Mouse (Mus musculus) midbrain, embryonic 10.5 days (tissue): ENCODE results near the gene Sqor. TPM values are rescaled to one million over a fixed set of nuclear protein-coding genes. Genes with fewer than 3 reads are reported as not detected.

Source experiments
- DNase-seq: peaks from one replicate; pipeline ENCODE4 v3.0.0-alpha.2; 2017; ENCODE audit warnings: low spot score
- H3K27ac ChIP-seq: fragments of 300-500 bp; sonication (generic); replicated peaks from 2 replicates; pipeline ENCODE4 v1.5.1; 2016; ENCODE audit warnings: mild to moderate bottlenecking
- H3K27me3 ChIP-seq: fragments of 300-500 bp; sonication (generic); 2 replicates; pipeline ENCODE4 v1.6.1; 2016; ENCODE audit warnings: low read depth, mild to moderate bottlenecking; ENCODE audit not compliant: poor library complexity, severe bottlenecking
- H3K36me3 ChIP-seq: fragments of 300-500 bp; sonication (generic); 2 replicates; pipeline ENCODE4 v1.6.1; 2016; ENCODE audit warnings: mild to moderate bottlenecking, moderate library complexity
- H3K4me1 ChIP-seq: fragments of 300-500 bp; sonication (generic); 2 replicates; pipeline ENCODE4 v1.6.1; 2016
- H3K4me3 ChIP-seq: fragments of 300-500 bp; sonication (generic); 2 replicates; pipeline ENCODE4 v1.5.1; 2016; ENCODE audit warnings: mild to moderate bottlenecking, moderate library complexity
- H3K9me3 ChIP-seq: fragments of 300-500 bp; sonication (generic); replicated peaks from 2 replicates; pipeline ENCODE4 v1.6.1; 2016; ENCODE audit warnings: mild to moderate bottlenecking
- WGBS: fragments of 180-500 bp; shearing (Covaris S2); methylation state at CpG from one replicate; pipeline ENCODE4 v1.1.7; 2016; 5-methylcytosine and 5-hydroxymethylcytosine counted together
- polyA plus RNA-seq: library from polyadenylated mRNA; unstranded; fragments of >200 nt; fragmentation: Nextera tagmentation; extraction: Ambion mirVana; gene quantifications from 2 replicates; pipeline ENCODE4 v1.2.1, GENCODE M21; 2016

The Sqor gene
- polyA plus RNA-seq, 1 experiment from 2014 or later: 3.2 TPM

DNA sequence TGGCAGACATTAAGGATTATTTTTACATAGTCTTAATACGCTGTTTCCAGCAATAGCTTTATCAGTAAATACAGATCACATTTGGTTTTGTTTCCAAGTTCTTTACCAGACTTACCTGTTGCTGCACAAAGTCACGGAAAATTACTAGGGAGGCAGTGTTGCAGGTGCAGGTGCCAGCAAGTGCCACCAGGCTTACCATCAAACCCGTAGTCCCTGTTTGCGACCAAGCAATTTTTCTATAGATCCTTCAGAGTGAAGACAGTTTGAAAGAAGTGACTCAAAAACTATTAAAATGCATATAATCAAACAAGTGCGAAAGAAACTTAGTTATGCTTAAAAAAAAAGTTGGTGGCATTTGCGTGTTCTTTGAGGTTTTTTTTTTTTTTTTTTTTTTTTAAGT lies 511 bp upstream of the Sqor start:
- Histone ChIP-seq H3K4me3 (peak overlapping the region; percentile 63), H3K36me3 (no peaks in the 10 kb centered on the region), H3K27me3 (peaks cover 48% of the 10 kb centered on the region), H3K4me1 (peaks cover 10% of the 10 kb centered on the region), H3K9me3 (no peaks in the 10 kb centered on the region), H3K27ac (no peak overlapping the region)
- 50% methylated on average over 6 of the region's 6 CpGs for WGBS
- no peak for DNase-seq

DNA sequence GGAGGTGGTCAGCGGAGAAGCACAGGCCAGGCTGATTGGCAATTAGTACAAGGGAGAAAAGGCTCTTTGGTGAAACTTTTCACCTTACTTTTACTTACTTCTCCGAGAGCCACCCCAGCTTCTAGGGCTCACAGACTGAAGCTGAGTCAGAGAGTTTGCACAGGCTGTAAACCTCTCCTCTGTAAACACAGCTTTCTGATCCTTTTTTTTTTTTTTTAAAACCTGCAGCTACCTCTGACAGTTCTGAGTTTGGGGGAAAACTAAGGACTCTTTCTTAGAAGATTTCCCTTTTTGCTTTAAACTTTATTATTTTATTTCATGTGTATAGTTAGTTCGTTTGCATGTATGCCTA lies 733 bp downstream of the Sqor start:
- peak; percentile 13 for DNase-seq

DNA sequence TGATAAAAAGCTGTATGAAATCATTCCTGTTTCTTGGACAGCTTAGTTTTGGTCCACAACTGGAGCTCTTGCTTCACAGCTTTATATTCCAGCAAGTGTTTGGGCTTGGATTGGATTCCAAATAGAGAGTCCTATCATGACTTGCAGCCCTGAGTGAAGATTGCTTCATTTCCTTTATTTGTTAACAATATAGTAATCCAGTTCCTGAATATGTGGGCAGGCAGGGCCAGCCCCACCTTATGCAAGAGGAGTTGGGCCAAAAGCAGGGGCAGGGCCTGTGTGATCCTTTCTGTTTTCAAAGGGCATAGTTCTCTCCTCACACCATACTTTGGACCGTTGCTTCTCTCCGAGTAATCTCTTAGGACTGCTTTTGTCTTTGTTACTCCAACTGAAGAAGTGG lies 6.0 kb downstream of the Sqor start:
- peaks cover 17% of the 10 kb centered on the region for H3K27me3 ChIP-seq
- WGBS: 86% methylated on average over 2 of the region's 2 CpGs
- H3K4me3 ChIP-seq: no peak overlapping the region
- no peak for DNase-seq
- H3K27ac ChIP-seq: no peak overlapping the region
- H3K9me3 ChIP-seq: no peaks in the 10 kb centered on the region
- no peaks in the 10 kb centered on the region for H3K36me3 ChIP-seq
- no peaks in the 10 kb centered on the region for H3K4me1 ChIP-seq

More for the DNA sequence above, 733 bp downstream of the Sqor start:
- Histone ChIP-seq H3K36me3 (no peaks in the 10 kb centered on the region), H3K27me3 (peaks cover 48% of the 10 kb centered on the region), H3K4me3 (peak overlapping the region; percentile 63), H3K4me1 (peaks cover 10% of the 10 kb centered on the region), H3K27ac (no peak overlapping the region; the same call in 1 of the 2 replicates), H3K9me3 (no peaks in the 10 kb centered on the region)
- WGBS: 28% methylated on average over 3 of the region's 3 CpGs

- Histone ChIP-seq H3K4me3 (no peak overlapping the region), H3K9me3 (no peaks in the 10 kb centered on the region)
- 89% methylated on average over 1 of the region's 1 CpGs for WGBS
Measured at GRCm38 (mm10) chr2:122772899-122773298, 7.9 kb downstream of the Sqor start.

GRCm38 (mm10) chr2:122775491-122775890 lies 10.5 kb downstream of the Sqor start:
- WGBS: 79% methylated on average over 1 of the region's 1 CpGs
- Histone ChIP-seq H3K9me3 (no peaks in the 10 kb centered on the region), H3K27ac (no peak overlapping the region), H3K4me1 (no peaks in the 10 kb centered on the region), H3K27me3 (no peaks in the 10 kb centered on the region), H3K4me3 (no peak overlapping the region), H3K36me3 (no peaks in the 10 kb centered on the region)
- DNase-seq: no peak

More at GRCm38 (mm10) chr2:122772899-122773298, 7.9 kb downstream of the Sqor start:
- Histone ChIP-seq H3K27ac (no peak overlapping the region), H3K4me1 (no peaks in the 10 kb centered on the region), H3K27me3 (no peaks in the 10 kb centered on the region), H3K36me3 (no peaks in the 10 kb centered on the region)
- no peak for DNase-seq

DNA sequence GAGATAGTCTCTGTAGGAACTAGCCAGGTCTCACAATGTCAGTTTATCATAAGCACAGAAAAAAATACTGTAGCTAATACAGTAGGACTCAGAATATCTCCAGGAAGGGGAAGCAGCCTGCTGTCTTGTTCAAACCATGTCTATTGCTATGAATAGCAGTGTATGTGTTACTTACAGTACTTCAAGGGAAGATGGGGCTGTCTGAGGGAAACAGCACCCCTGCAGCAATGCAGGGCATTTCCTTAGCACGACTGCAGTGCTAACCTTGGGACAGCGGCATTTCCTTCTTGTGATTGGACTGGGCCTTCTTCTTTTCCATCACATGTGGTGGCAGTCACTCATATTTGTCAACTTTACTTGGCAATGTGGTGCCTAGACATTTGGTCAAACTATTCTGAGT lies 11.8 kb downstream of the Sqor start:
- H3K4me3 ChIP-seq: no peak overlapping the region
- H3K4me1 ChIP-seq: no peaks in the 10 kb centered on the region
- no peaks in the 10 kb centered on the region for H3K36me3 ChIP-seq
- WGBS: 81% methylated on average over 2 of the region's 2 CpGs
- H3K27ac ChIP-seq: no peak overlapping the region
- no peaks in the 10 kb centered on the region for H3K9me3 ChIP-seq
- no peak for DNase-seq
- no peaks in the 10 kb centered on the region for H3K27me3 ChIP-seq

- no peaks in the 10 kb centered on the region for H3K4me1 ChIP-seq
- H3K27me3 ChIP-seq: no peaks in the 10 kb centered on the region
- no peak overlapping the region for H3K27ac ChIP-seq
- WGBS: 72% methylated on average over 5 of the region's 5 CpGs
- DNase-seq: no peak
- no peak overlapping the region for H3K4me3 ChIP-seq
- H3K9me3 ChIP-seq: no peaks in the 10 kb centered on the region
- H3K36me3 ChIP-seq: no peaks in the 10 kb centered on the region
Measured at GRCm38 (mm10) chr2:122779967-122780366, 14.9 kb downstream of the Sqor start.

- no peak overlapping the region for H3K4me3 ChIP-seq
- no peaks in the 10 kb centered on the region for H3K9me3 ChIP-seq
- DNase-seq: no peak
- no peak overlapping the region for H3K27ac ChIP-seq
- H3K4me1 ChIP-seq: no peaks in the 10 kb centered on the region
- H3K36me3 ChIP-seq: no peaks in the 10 kb centered on the region
- 83% methylated on average over 3 of the region's 3 CpGs for WGBS
- H3K27me3 ChIP-seq: no peaks in the 10 kb centered on the region
Measured at GRCm38 (mm10) chr2:122780447-122780846, 15.4 kb downstream of the Sqor start.

GRCm38 (mm10) chr2:122781590-122782356 lies 16.7 kb downstream of the Sqor start:
- Histone ChIP-seq H3K4me3 (no peak overlapping the region), H3K9me3 (no peaks in the 10 kb centered on the region), H3K27ac (no peak overlapping the region), H3K27me3 (no peaks in the 10 kb centered on the region), H3K36me3 (no peaks in the 10 kb centered on the region), H3K4me1 (no peaks in the 10 kb centered on the region)
- no peak for DNase-seq
- WGBS: 81% methylated on average over 8 of the region's 8 CpGs

DNA sequence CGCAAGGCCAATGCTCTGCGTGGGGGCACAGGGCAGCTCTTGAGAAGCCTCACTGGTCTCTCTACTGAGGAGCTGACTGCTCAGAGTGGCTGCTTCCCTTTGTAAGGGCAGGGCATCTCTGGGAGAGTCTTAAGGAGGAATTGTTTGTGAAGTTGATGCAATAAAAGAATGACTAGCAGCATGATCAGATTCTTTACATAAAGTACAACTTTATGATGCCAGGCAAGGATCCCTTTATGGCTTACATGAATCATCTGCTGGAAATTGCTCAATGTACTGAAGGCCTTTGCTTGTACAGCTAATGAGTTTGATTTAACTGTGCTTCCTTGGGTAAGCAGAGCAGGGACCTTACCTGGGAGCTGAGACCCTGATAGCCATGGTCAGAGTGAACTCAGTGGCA lies 18.7 kb downstream of the Sqor start:
- H3K9me3 ChIP-seq: no peaks in the 10 kb centered on the region
- no peaks in the 10 kb centered on the region for H3K4me1 ChIP-seq
- no peaks in the 10 kb centered on the region for H3K27me3 ChIP-seq
- H3K27ac ChIP-seq: no peak overlapping the region
- no peak for DNase-seq
- no peaks in the 10 kb centered on the region for H3K36me3 ChIP-seq
- H3K4me3 ChIP-seq: no peak overlapping the region
- 94% methylated on average over 2 of the region's 2 CpGs for WGBS

DNA sequence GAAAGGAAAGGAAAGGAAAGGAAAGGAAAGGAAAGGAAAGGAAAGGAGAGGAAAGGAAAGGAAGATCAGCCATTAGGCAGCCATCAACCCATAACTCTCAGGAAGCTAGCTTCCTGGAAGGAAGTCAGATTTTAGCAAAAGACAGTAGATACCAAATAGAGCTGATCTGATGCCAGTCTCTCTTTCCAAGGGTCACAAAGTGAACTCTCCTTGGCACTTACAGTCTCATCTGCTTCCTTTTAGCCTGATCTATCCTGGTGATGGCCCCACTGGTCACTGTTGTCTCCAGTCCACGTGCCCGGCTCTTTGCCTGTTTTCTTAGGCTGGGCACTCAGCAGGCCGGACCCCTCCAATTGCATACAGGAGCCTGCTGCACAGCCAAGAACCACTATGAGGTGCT lies 19.7 kb downstream of the Sqor start:
- H3K4me1 ChIP-seq: no peaks in the 10 kb centered on the region
- no peak overlapping the region for H3K4me3 ChIP-seq
- 90% methylated on average over 3 of the region's 3 CpGs for WGBS
- no peak overlapping the region for H3K27ac ChIP-seq
- no peaks in the 10 kb centered on the region for H3K27me3 ChIP-seq
- no peaks in the 10 kb centered on the region for H3K9me3 ChIP-seq
- no peaks in the 10 kb centered on the region for H3K36me3 ChIP-seq
- no peak for DNase-seq

GRCm38 (mm10) chr2:122786167-122786566 lies 21.1 kb downstream of the Sqor start:
- DNase-seq: no peak

GRCm38 (mm10) chr2:122789311-122789710 lies 24.3 kb downstream of the Sqor start:
- no peaks in the 10 kb centered on the region for H3K9me3 ChIP-seq
- H3K4me3 ChIP-seq: no peak overlapping the region
- no peak overlapping the region for H3K27ac ChIP-seq
- H3K36me3 ChIP-seq: no peaks in the 10 kb centered on the region
- WGBS: 86% methylated on average over 7 of the region's 7 CpGs
- no peak for DNase-seq
- no peaks in the 10 kb centered on the region for H3K27me3 ChIP-seq
- no peaks in the 10 kb centered on the region for H3K4me1 ChIP-seq

More at GRCm38 (mm10) chr2:122786167-122786566, 21.1 kb downstream of the Sqor start:
- H3K9me3 ChIP-seq: no peaks in the 10 kb centered on the region
- H3K4me1 ChIP-seq: no peaks in the 10 kb centered on the region
- WGBS: 89% methylated on average over 2 of the region's 2 CpGs
- H3K36me3 ChIP-seq: no peaks in the 10 kb centered on the region
- H3K27ac ChIP-seq: no peak overlapping the region
- no peaks in the 10 kb centered on the region for H3K27me3 ChIP-seq
- no peak overlapping the region for H3K4me3 ChIP-seq
